Comparison of ENCODE assay signal across 10 mouse cellular contexts in genomic region chr11:97566551-97566950, GRCm38 (mm10). TPM values are rescaled to one million over a fixed set of nuclear protein-coding genes. Genes with fewer than 3 reads are reported as not detected.
A peak's percentile ranks its signal among the peaks of the same experiment; 100 is the strongest.
DNase-seq lines count a peak whose midpoint lies in the region; ATAC-seq and TF ChIP-seq lines count a peak whose summit lies in the region.
"Had no signal": no experiment of that assay in that cellular context is flagged by ENCODE, and none has a peak within 500 bp of the region (broad histone marks: within the 10 kb centered on the region; RNA-seq: fewer than 3 reads in every experiment).

No protein-coding gene starts in this region.

- H3K9me3 ChIP-seq in midbrain, embryonic 16.5 days (replicated peaks; ENCODE audit: control insufficient read depth, low read length, poor library complexity, severe bottlenecking): no peaks in the 10 kb centered on the region

- H3K4me2 ChIP-seq in midbrain, embryonic 16.5 days (ENCODE audit: low read length): peak overlapping the region; percentile 23; the same call in 1 of the 2 replicates

- peaks cover 72% of the 10 kb centered on the region for H3K4me1 ChIP-seq in midbrain, embryonic 16.5 days (ENCODE audit: control insufficient read depth, insufficient read depth, low read length)

- H3K27me3 ChIP-seq in midbrain, embryonic 16.5 days (ENCODE audit: control insufficient read depth, insufficient read depth, low read depth, low read length): no peaks in the 10 kb centered on the region

- TF ChIP-seq CTCF in left cerebral cortex, adult 2 months (IDR thresholded peaks at IDR 0.05): no peak

- no peaks in the 10 kb centered on the region for H3K36me3 ChIP-seq in midbrain, embryonic 16.5 days (ENCODE audit: control insufficient read depth, insufficient read depth, low read length)

- intact Hi-C loops in left cerebral cortex, adult 2 months (cut with DNase I): no loop called here

- H3K4me3 ChIP-seq in left cerebral cortex, adult 2 months: no peak overlapping the region
- H3K4me3 ChIP-seq in midbrain, embryonic 16.5 days (ENCODE audit: low read depth, low read length): no peak overlapping the region

- 0 out of 2 replicates have a peak overlapping the region, but pooled peaks have one; percentile 27 for H3K9ac ChIP-seq in midbrain, embryonic 16.5 days (ENCODE audit: low read depth, low read length)

- no peak for ATAC-seq in midbrain, embryonic 16.5 days

- peak overlapping the region; percentile 76 for H3K27ac ChIP-seq in left cerebral cortex, adult 2 months
- no peak overlapping the region for H3K27ac ChIP-seq in midbrain, embryonic 16.5 days (ENCODE audit: low read length)

- DNase-seq in cerebellum, adult 9-11 months: peak; percentile 52
- no peak for DNase-seq in cerebellum, adult 11-12 months
- no peak for DNase-seq in left cerebral cortex, adult 2 months (ENCODE audit: extremely low spot score in 1 of 2, low spot score in 2 of 2)
- no peak for DNase-seq in left cerebral cortex, adult 9 months (ENCODE audit: low spot score in 2 of 2)
- DNase-seq in kidney, postnatal 25 days: peak; percentile 38 to 78
- DNase-seq in c-Kit-positive CD71-positive TER-119-positive erythroid progenitor cells, embryonic 14.5 days (ENCODE audit: low spot score): no peak
- DNase-seq in layer of hippocampus, adult 11-12 months (ENCODE audit: low spot score): no peak
- DNase-seq: heart, postnatal 14 days; lung, adult 18-20 months had no signal

- WGBS in midbrain, embryonic 16.5 days: 8% methylated on average over 13 of the region's 13 CpGs

RNA-seq across cellular contexts. Expression of gene Srcin1, which starts 9.4 kb away (rescaled TPM):
- total RNA-seq in left cerebral cortex, adult 2 months (2021): 100 to 1,000 TPM; 308 to 318 TPM
- 9.2 and 10.4 TPM in 2 replicates for polyA plus RNA-seq in midbrain, embryonic 16.5 days (2015; fragmentation: Nextera tagmentation; extraction: Ambion mirVana)

Comparison
In these comparisons a context has a peak if more than half of its experiments do, and no peak if none do; other contexts are left out.
1. DNase-seq: peak in cerebellum, adult 9-11 months (single experiment) and kidney, postnatal 25 days (2 of 2); none in cerebellum, adult 11-12 months (single experiment), left cerebral cortex, adult 2 months (0 of 2), left cerebral cortex, adult 9 months (0 of 2), c-Kit-positive CD71-positive TER-119-positive erythroid progenitor cells, embryonic 14.5 days (single experiment) and layer of hippocampus, adult 11-12 months (single experiment).